Mouse (Mus musculus) CH12.LX (cell line): Measurements from ENCODE around the gene Cacna1b. TPM values are rescaled to one million over a fixed set of nuclear protein-coding genes. Genes with fewer than 3 reads are reported as not detected.

Experiments
- DNase-seq: peaks from one replicate; pipeline ENCODE4 v3.0.0-alpha.2; 2013; ENCODE audit errors: extremely low read depth
- H3K27ac ChIP-seq: 2 replicates; pipeline ENCODE4 v1.5.1; 2012; ENCODE audit warnings: low read depth, mild to moderate bottlenecking, control low read depth, moderate library complexity; ENCODE audit not compliant: insufficient read depth
- H3K27me3 ChIP-seq: replicated peaks from 2 replicates; pipeline ENCODE3; 2012; ENCODE audit warnings: inconsistent platforms
- H3K36me3 ChIP-seq, 2 experiments: replicated peaks in 1 of 2; 2 replicates each; pipeline versions ENCODE3 to v1.6.1; 2012; ENCODE audit warnings: inconsistent platforms in 1 of 2, low read length in 1 of 2, mild to moderate bottlenecking in 1 of 2, mixed read lengths in 1 of 2, moderate library complexity in 1 of 2; ENCODE audit not compliant: control insufficient read depth in 1 of 2, insufficient read depth in 1 of 2
- H3K4me1 ChIP-seq, 2 experiments: 2 replicates each; pipeline ENCODE4 v1.6.1; 2012; ENCODE audit warnings: inconsistent platforms in 1 of 2, moderate library complexity in 1 of 2; ENCODE audit not compliant: insufficient read depth in 2 of 2, control insufficient read depth in 1 of 2
- H3K4me2 ChIP-seq: 2 replicates; pipeline ENCODE4 v1.6.1; 2012; ENCODE audit warnings: low read depth, mild to moderate bottlenecking, control low read depth; ENCODE audit not compliant: poor library complexity, insufficient read depth, severe bottlenecking
- H3K4me3 ChIP-seq, 3 experiments: fragments of 150-350 bp in 1 of 3; sonication (generic) in 1 of 3; replicated peaks in 1 of 3; 2 replicates each; pipeline versions ENCODE3 to v1.5.1; 2011 to 2012; ENCODE audit warnings: low read depth in 2 of 3, low read length in 2 of 3, mild to moderate bottlenecking in 2 of 3, moderate library complexity in 2 of 3, control low read depth in 1 of 3, improper control_type of control experiment in 1 of 3, inconsistent platforms in 1 of 3, mixed read lengths in 1 of 3; ENCODE audit not compliant: poor library complexity in 1 of 3
- H3K79me2 ChIP-seq: replicated peaks from 2 replicates; pipeline ENCODE4 v1.6.1; 2012; ENCODE audit warnings: mild to moderate bottlenecking, moderate library complexity; ENCODE audit not compliant: control insufficient read depth, poor library complexity, insufficient read depth, severe bottlenecking; ENCODE audit errors: extremely low read depth
- H3K9ac ChIP-seq: 2 replicates; pipeline ENCODE4 v1.6.1; 2012; ENCODE audit warnings: low read depth, mild to moderate bottlenecking, control low read depth, moderate library complexity; ENCODE audit not compliant: insufficient read depth
- H3K9me3 ChIP-seq: replicated peaks from 2 replicates; pipeline ENCODE3; 2012; ENCODE audit warnings: low read length, inconsistent platforms, mixed read lengths
- BHLHE40 ChIP-seq: IDR thresholded peaks from 2 replicates; pipeline ENCODE4 v1.6.1; 2011; ENCODE audit warnings: mild to moderate bottlenecking, low read depth, low read length, improper control_type of control experiment
- CTCF ChIP-seq, 2 experiments: IDR thresholded peaks in 1 of 2; conservative IDR thresholded peaks in 1 of 2; 2 replicates each; pipeline ENCODE4 v1.5.1; 2011 to 2012; ENCODE audit warnings: low read depth in 2 of 2, low read length in 2 of 2, improper control_type of control experiment in 1 of 2, inconsistent platforms in 1 of 2, mild to moderate bottlenecking in 1 of 2, moderate library complexity in 1 of 2
- E2F4 ChIP-seq: IDR thresholded peaks from 2 replicates; pipeline ENCODE4 v1.6.1; 2011; ENCODE audit warnings: low read depth, low read length, improper control_type of control experiment; ENCODE audit not compliant: insufficient replicate concordance
- ELF1 ChIP-seq: IDR thresholded peaks from 2 replicates; pipeline ENCODE4 v1.6.1; 2014; ENCODE audit warnings: low read depth, mild to moderate bottlenecking, inconsistent platforms, low read length, improper control_type of control experiment
- EP300 ChIP-seq: IDR thresholded peaks from 2 replicates; pipeline ENCODE4 v1.6.1; 2011; ENCODE audit warnings: low read length, improper control_type of control experiment
- HCFC1 ChIP-seq: IDR thresholded peaks from 2 replicates; pipeline ENCODE4 v1.6.1; 2012; ENCODE audit warnings: low read depth, mild to moderate bottlenecking, inconsistent platforms, low read length, improper control_type of control experiment
- JUND ChIP-seq: conservative IDR thresholded peaks from 2 replicates; pipeline ENCODE4 v1.6.1; 2011; ENCODE audit warnings: low read depth, low read length, improper control_type of control experiment
- MAFK ChIP-seq: IDR thresholded peaks from 2 replicates; pipeline ENCODE4 v1.6.1; 2011; ENCODE audit warnings: low read length, improper control_type of control experiment; ENCODE audit not compliant: insufficient replicate concordance
- MEF2A ChIP-seq: IDR thresholded peaks from 2 replicates; pipeline ENCODE4 v1.6.1; 2014; ENCODE audit warnings: low read depth, mild to moderate bottlenecking, inconsistent platforms, low read length, improper control_type of control experiment, borderline replicate concordance
- NRF1 ChIP-seq: IDR thresholded peaks from 2 replicates; pipeline ENCODE4 v1.6.1; 2014; ENCODE audit warnings: low read depth, mild to moderate bottlenecking, inconsistent platforms, low read length, improper control_type of control experiment, moderate library complexity
- PAX5 ChIP-seq: IDR thresholded peaks from 2 replicates; pipeline ENCODE4 v1.6.1; 2012; ENCODE audit warnings: low read length, inconsistent platforms, mixed read lengths
- TBP ChIP-seq: conservative IDR thresholded peaks from 2 replicates; pipeline ENCODE4 v1.6.1; 2011; ENCODE audit warnings: low read depth, low read length, improper control_type of control experiment
- USF1 ChIP-seq: IDR thresholded peaks from 2 replicates; pipeline ENCODE4 v1.6.1; 2014; ENCODE audit warnings: low read depth, mild to moderate bottlenecking, inconsistent platforms, low read length, improper control_type of control experiment
- ZKSCAN1 ChIP-seq: IDR thresholded peaks from 2 replicates; pipeline ENCODE4 v1.6.1; 2012; ENCODE audit warnings: low read depth, inconsistent platforms, low read length, improper control_type of control experiment, borderline replicate concordance
- ZMIZ1 ChIP-seq: IDR thresholded peaks from 2 replicates; pipeline ENCODE4 v1.6.1; 2012; ENCODE audit warnings: low read depth, mild to moderate bottlenecking, inconsistent platforms, low read length, improper control_type of control experiment
- ZNF384 ChIP-seq: IDR thresholded peaks from 2 replicates; pipeline ENCODE4 v1.6.1; 2012; ENCODE audit warnings: low read depth, low read length, improper control_type of control experiment, inconsistent platforms
- dilution Hi-C: fragments of 300-500 bp; cut with MboI; formaldehyde crosslinking; loops from 2 replicates; pipeline ENCODE4 v1.14.3; 2020; ENCODE audit warnings: low sequenced_read_pairs; ENCODE audit not compliant: extremely low pct_unique_long_range_greater_than_20kb, extremely low pct_ligation_motif_present
- in situ Hi-C: fragments of 300-500 bp; cut with MboI; formaldehyde crosslinking; loops from 3 replicates; pipeline ENCODE4 v1.14.3; 2019; ENCODE audit warnings: low sequenced_read_pairs, low pct_ligation_motif_present, low pct_unique_long_range_greater_than_20kb, mixed read lengths
- polyA plus RNA-seq: library from polyadenylated mRNA; unstranded; fragments of >175 nt; gene quantifications from 2 replicates; pipeline ENCODE4 v1.2.1, GENCODE M21; 2012; ENCODE audit warnings: low read depth; ENCODE audit not compliant: insufficient read length
- total RNA-seq, 2 experiments: library from RNA; depleted of rRNA; stranded (reverse); fragments of 300-350 nt in 1 of 2; fragments of >200 nt in 1 of 2; gene quantifications; 2 replicates each; pipeline ENCODE4 v1.2.3; 2012 to 2014

The Cacna1b gene
- total and polyA plus RNA-seq, 3 experiments, result 0.16 to 0.72 TPM; not detected in 1

GRCm38 (mm10) chr2:24617141-24617540 lies 145.8 kb downstream of the Cacna1b start:
- Histone ChIP-seq H3K36me3 (no peaks in the 10 kb centered on the region), H3K27ac (no peak overlapping the region), H3K4me2 (no peak overlapping the region), H3K9ac (no peak overlapping the region)
- no peak for DNase-seq
- dilution Hi-C loops, result no loop called here
- TF ChIP-seq E2F4 (no peak), CTCF (conservative IDR thresholded peaks at IDR 0.05 in 1 of 2, IDR thresholded peaks at IDR 0.05 in 1 of 2; ENCODE audit: low read depth in 2 of 2, low read length in 2 of 2) (no peak), NRF1 (no peak), PAX5 (no peak), ZKSCAN1 (no peak), USF1 (no peak), ZNF384 (no peak), EP300 (no peak), MAFK (no peak), BHLHE40 (no peak)
- TF ChIP-seq, all 38 proteins: peak for 0
- no peaks in the 10 kb centered on the region for H3K79me2 ChIP-seq
- no peaks in the 10 kb centered on the region for H3K9me3 ChIP-seq
- no peak overlapping the region for H3K4me3 ChIP-seq
- H3K4me1 ChIP-seq, result no peaks in the 10 kb centered on the region
- in situ Hi-C loops, result no loop called here
- H3K27me3 ChIP-seq, result no peaks in the 10 kb centered on the region

DNA sequence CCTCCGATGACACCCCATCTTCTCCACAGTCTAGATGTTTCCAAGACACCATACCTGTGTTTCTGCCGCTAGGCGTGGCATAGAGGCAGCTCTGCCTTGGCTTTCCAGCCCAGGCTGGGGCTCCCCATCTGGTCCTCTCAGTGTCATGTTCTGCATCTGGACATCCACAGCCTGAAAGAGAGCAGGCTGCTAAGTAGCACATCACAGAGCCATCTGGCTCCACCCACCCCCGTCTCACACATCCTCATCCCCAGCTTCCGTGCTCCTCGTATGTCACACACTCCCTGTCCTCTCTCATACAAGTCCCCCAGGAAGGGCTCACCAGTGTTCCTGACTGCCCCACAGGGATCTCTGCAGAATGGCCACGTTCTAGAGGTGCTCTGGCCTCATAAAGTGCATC lies 153.2 kb downstream of the Cacna1b start:
- no peak for DNase-seq
- dilution Hi-C loops (no loop called here), in situ Hi-C loops (no loop called here)
- Histone ChIP-seq H3K79me2 (no peaks in the 10 kb centered on the region), H3K27ac (no peak overlapping the region), H3K9ac (no peak overlapping the region), H3K4me2 (no peak overlapping the region), H3K36me3 (no peaks in the 10 kb centered on the region), H3K4me3 (no peak overlapping the region), H3K4me1 (peaks cover 5 to 29% of the 10 kb centered on the region in 2 experiments), H3K27me3 (no peaks in the 10 kb centered on the region), H3K9me3 (no peaks in the 10 kb centered on the region)
- TF ChIP-seq MEF2A (no peak), HCFC1 (no peak), TBP (no peak), ELF1 (no peak), ZMIZ1 (no peak), JUND (no peak), ZKSCAN1 (no peak)
